Mouse (Mus musculus): ENCODE results near the gene Gm19668.
"Not testable (repeated sequence)": the region's sequence is repeated elsewhere in the genome, so short reads cannot be mapped to it uniquely, and the experiment has no call there.

- not testable (repeated sequence) for TF ChIP-seq MAFK (IDR thresholded peaks at IDR 0.05; ENCODE audit: insufficient read depth, low read depth, low read length); HCFC1 (IDR thresholded peaks at IDR 0.05; ENCODE audit: borderline replicate concordance, insufficient read depth, low read length); ZNF384 (IDR thresholded peaks at IDR 0.05; ENCODE audit: low read depth, low read length); CHD2 (IDR thresholded peaks at IDR 0.05; ENCODE audit: low read depth, low read length); ZC3H11A (IDR thresholded peaks at IDR 0.05; ENCODE audit: borderline replicate concordance, low read depth, low read length)
Observed at GRCm38 (mm10) chr10:77751254-77751653, 47.7 kb downstream of the Gm19668 start, which contains the start of gene Gm9736.

Data from ES-E14 (cell line).